Mouse (Mus musculus) CH12.LX (cell line): ENCODE measurements around the gene Ppp2r5d. TPM values are rescaled to one million over a fixed set of nuclear protein-coding genes. Genes with fewer than 3 reads are reported as not detected.
A peak's percentile ranks its signal among the peaks of the same experiment; 100 is the strongest.

Source experiments
- DNase-seq: peaks from one replicate; pipeline ENCODE4 v3.0.0-alpha.2; 2013; ENCODE audit errors: extremely low read depth
- H3K27ac ChIP-seq: 2 replicates; pipeline ENCODE4 v1.5.1; 2012; ENCODE audit warnings: low read depth, mild to moderate bottlenecking, control low read depth, moderate library complexity; ENCODE audit not compliant: insufficient read depth
- H3K27me3 ChIP-seq: replicated peaks from 2 replicates; pipeline ENCODE3; 2012; ENCODE audit warnings: inconsistent platforms
- H3K36me3 ChIP-seq, 2 experiments: replicated peaks in 1 of 2; 2 replicates each; pipeline versions ENCODE3 to v1.6.1; 2012; ENCODE audit warnings: inconsistent platforms in 1 of 2, low read length in 1 of 2, mild to moderate bottlenecking in 1 of 2, mixed read lengths in 1 of 2, moderate library complexity in 1 of 2; ENCODE audit not compliant: control insufficient read depth in 1 of 2, insufficient read depth in 1 of 2
- H3K4me1 ChIP-seq, 2 experiments: 2 replicates each; pipeline ENCODE4 v1.6.1; 2012; ENCODE audit warnings: inconsistent platforms in 1 of 2, moderate library complexity in 1 of 2; ENCODE audit not compliant: insufficient read depth in 2 of 2, control insufficient read depth in 1 of 2
- H3K4me2 ChIP-seq: 2 replicates; pipeline ENCODE4 v1.6.1; 2012; ENCODE audit warnings: low read depth, mild to moderate bottlenecking, control low read depth; ENCODE audit not compliant: poor library complexity, insufficient read depth, severe bottlenecking
- H3K4me3 ChIP-seq, 3 experiments: fragments of 150-350 bp in 1 of 3; sonication (generic) in 1 of 3; replicated peaks in 1 of 3; 2 replicates each; pipeline versions ENCODE3 to v1.5.1; 2011 to 2012; ENCODE audit warnings: low read depth in 2 of 3, low read length in 2 of 3, mild to moderate bottlenecking in 2 of 3, moderate library complexity in 2 of 3, control low read depth in 1 of 3, improper control_type of control experiment in 1 of 3, inconsistent platforms in 1 of 3, mixed read lengths in 1 of 3; ENCODE audit not compliant: poor library complexity in 1 of 3
- H3K79me2 ChIP-seq: replicated peaks from 2 replicates; pipeline ENCODE4 v1.6.1; 2012; ENCODE audit warnings: mild to moderate bottlenecking, moderate library complexity; ENCODE audit not compliant: control insufficient read depth, poor library complexity, insufficient read depth, severe bottlenecking; ENCODE audit errors: extremely low read depth
- H3K9ac ChIP-seq: 2 replicates; pipeline ENCODE4 v1.6.1; 2012; ENCODE audit warnings: low read depth, mild to moderate bottlenecking, control low read depth, moderate library complexity; ENCODE audit not compliant: insufficient read depth
- H3K9me3 ChIP-seq: replicated peaks from 2 replicates; pipeline ENCODE3; 2012; ENCODE audit warnings: low read length, inconsistent platforms, mixed read lengths
- CHD2 ChIP-seq: IDR thresholded peaks from 2 replicates; pipeline ENCODE4 v1.6.1; 2011; ENCODE audit warnings: low read length, improper control_type of control experiment
- CTCF ChIP-seq, 2 experiments: IDR thresholded peaks in 1 of 2; conservative IDR thresholded peaks in 1 of 2; 2 replicates each; pipeline ENCODE4 v1.5.1; 2011 to 2012; ENCODE audit warnings: low read depth in 2 of 2, low read length in 2 of 2, improper control_type of control experiment in 1 of 2, inconsistent platforms in 1 of 2, mild to moderate bottlenecking in 1 of 2, moderate library complexity in 1 of 2
- EP300 ChIP-seq: IDR thresholded peaks from 2 replicates; pipeline ENCODE4 v1.6.1; 2011; ENCODE audit warnings: low read length, improper control_type of control experiment
- ETS1 ChIP-seq: conservative IDR thresholded peaks from 2 replicates; pipeline ENCODE4 v1.6.1; 2012; ENCODE audit warnings: low read depth, mild to moderate bottlenecking, inconsistent platforms, low read length, improper control_type of control experiment, moderate library complexity
- HCFC1 ChIP-seq: IDR thresholded peaks from 2 replicates; pipeline ENCODE4 v1.6.1; 2012; ENCODE audit warnings: low read depth, mild to moderate bottlenecking, inconsistent platforms, low read length, improper control_type of control experiment
- IRF4 ChIP-seq: IDR thresholded peaks from 2 replicates; pipeline ENCODE4 v1.6.1; 2014; ENCODE audit warnings: low read depth, mild to moderate bottlenecking, inconsistent platforms, low read length, improper control_type of control experiment
- JUND ChIP-seq: conservative IDR thresholded peaks from 2 replicates; pipeline ENCODE4 v1.6.1; 2011; ENCODE audit warnings: low read depth, low read length, improper control_type of control experiment
- MAX ChIP-seq: IDR thresholded peaks from 2 replicates; pipeline ENCODE4 v1.6.1; 2011; ENCODE audit warnings: low read length, improper control_type of control experiment
- MAZ ChIP-seq: IDR thresholded peaks from 2 replicates; pipeline ENCODE4 v1.6.1; 2012; ENCODE audit warnings: low read depth, mild to moderate bottlenecking, inconsistent platforms, low read length, improper control_type of control experiment, moderate library complexity
- MEF2A ChIP-seq: IDR thresholded peaks from 2 replicates; pipeline ENCODE4 v1.6.1; 2014; ENCODE audit warnings: low read depth, mild to moderate bottlenecking, inconsistent platforms, low read length, improper control_type of control experiment, borderline replicate concordance
- MYC ChIP-seq: IDR thresholded peaks from 2 replicates; pipeline ENCODE4 v1.6.1; 2011; ENCODE audit warnings: low read depth, mild to moderate bottlenecking, improper control_type of control experiment, low read length
- NELFE ChIP-seq: IDR thresholded peaks from 2 replicates; pipeline ENCODE4 v1.6.1; 2011; ENCODE audit warnings: low read depth, low read length, improper control_type of control experiment
- NRF1 ChIP-seq: IDR thresholded peaks from 2 replicates; pipeline ENCODE4 v1.6.1; 2014; ENCODE audit warnings: low read depth, mild to moderate bottlenecking, inconsistent platforms, low read length, improper control_type of control experiment, moderate library complexity
- PAX5 ChIP-seq: IDR thresholded peaks from 2 replicates; pipeline ENCODE4 v1.6.1; 2012; ENCODE audit warnings: low read length, inconsistent platforms, mixed read lengths
- POLR2AphosphoS2 ChIP-seq: IDR thresholded peaks from 2 replicates; pipeline ENCODE4 v1.6.1; 2011; ENCODE audit warnings: low read depth, low read length, improper control_type of control experiment
- RCOR1 ChIP-seq: conservative IDR thresholded peaks from 2 replicates; pipeline ENCODE4 v1.6.1; 2012; ENCODE audit warnings: low read depth, mild to moderate bottlenecking, inconsistent platforms, low read length, improper control_type of control experiment
- TBP ChIP-seq: conservative IDR thresholded peaks from 2 replicates; pipeline ENCODE4 v1.6.1; 2011; ENCODE audit warnings: low read depth, low read length, improper control_type of control experiment
- USF1 ChIP-seq: IDR thresholded peaks from 2 replicates; pipeline ENCODE4 v1.6.1; 2014; ENCODE audit warnings: low read depth, mild to moderate bottlenecking, inconsistent platforms, low read length, improper control_type of control experiment
- USF2 ChIP-seq: conservative IDR thresholded peaks from 2 replicates; pipeline ENCODE4 v1.6.1; 2011; ENCODE audit warnings: low read depth, low read length, improper control_type of control experiment
- ZC3H11A ChIP-seq: IDR thresholded peaks from 2 replicates; pipeline ENCODE4 v1.6.1; 2012; ENCODE audit warnings: low read depth, mild to moderate bottlenecking, inconsistent platforms, low read length, improper control_type of control experiment
- ZKSCAN1 ChIP-seq: IDR thresholded peaks from 2 replicates; pipeline ENCODE4 v1.6.1; 2012; ENCODE audit warnings: low read depth, inconsistent platforms, low read length, improper control_type of control experiment, borderline replicate concordance
- ZNF384 ChIP-seq: IDR thresholded peaks from 2 replicates; pipeline ENCODE4 v1.6.1; 2012; ENCODE audit warnings: low read depth, low read length, improper control_type of control experiment, inconsistent platforms
- dilution Hi-C: fragments of 300-500 bp; cut with MboI; formaldehyde crosslinking; loops from 2 replicates; pipeline ENCODE4 v1.14.3; 2020; ENCODE audit warnings: low sequenced_read_pairs; ENCODE audit not compliant: extremely low pct_unique_long_range_greater_than_20kb, extremely low pct_ligation_motif_present
- in situ Hi-C: fragments of 300-500 bp; cut with MboI; formaldehyde crosslinking; loops from 3 replicates; pipeline ENCODE4 v1.14.3; 2019; ENCODE audit warnings: low sequenced_read_pairs, low pct_ligation_motif_present, low pct_unique_long_range_greater_than_20kb, mixed read lengths
- polyA plus RNA-seq: library from polyadenylated mRNA; unstranded; fragments of >175 nt; gene quantifications from 2 replicates; pipeline ENCODE4 v1.2.1, GENCODE M21; 2012; ENCODE audit warnings: low read depth; ENCODE audit not compliant: insufficient read length
- total RNA-seq, 2 experiments: library from RNA; depleted of rRNA; stranded (reverse); fragments of 300-350 nt in 1 of 2; fragments of >200 nt in 1 of 2; gene quantifications; 2 replicates each; pipeline ENCODE4 v1.2.3; 2012 to 2014

Ppp2r5d gene
- total and polyA plus RNA-seq, 3 experiments, result 56.2 to 75.4 (median 57.7) TPM

DNA sequence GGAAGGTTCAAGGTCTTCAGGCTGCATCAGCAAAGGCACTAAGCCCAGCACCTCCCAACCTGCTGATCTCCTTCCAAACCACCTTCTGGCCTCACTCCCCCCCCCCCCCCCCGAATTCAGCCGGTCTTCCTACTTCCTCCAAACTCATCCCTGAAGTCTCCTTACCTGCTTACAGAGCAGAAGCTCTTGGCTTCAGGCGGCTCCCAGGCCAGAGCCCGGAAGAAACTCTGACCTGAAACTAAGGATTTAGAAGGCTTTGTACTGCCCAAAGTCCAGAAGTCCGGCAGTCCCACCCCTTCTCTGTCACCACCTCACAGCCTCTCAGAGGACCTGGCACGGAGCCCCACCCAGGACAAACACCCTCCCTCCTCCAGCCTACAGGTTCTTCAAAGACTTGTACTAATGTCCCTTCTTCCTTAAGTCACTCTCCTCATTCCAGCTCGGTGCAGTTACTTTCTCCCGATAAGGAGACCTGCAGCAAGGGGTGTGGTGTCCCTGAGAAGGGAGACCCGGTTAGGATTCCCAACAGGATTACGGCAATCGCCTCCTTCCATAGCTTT, 59.9 kb downstream of the Ppp2r5d start:
- peaks cover 5 to 44% of the 10 kb centered on the region in 2 experiments; a peak in 3 of 4 replicates for H3K4me1 ChIP-seq
- H3K9me3 ChIP-seq, result no peaks in the 10 kb centered on the region
- no peak overlapping the region for H3K27ac ChIP-seq
- no peak for DNase-seq
- in situ Hi-C loops (no loop called here), dilution Hi-C loops (no loop called here)
- H3K9ac ChIP-seq, result peak overlapping the region; percentile 91
- no peaks in the 10 kb centered on the region for H3K27me3 ChIP-seq
- H3K79me2 ChIP-seq, result peaks cover 9% of the 10 kb centered on the region
- peaks cover 14 to 43% of the 10 kb centered on the region in 2 experiments for H3K36me3 ChIP-seq
- peak overlapping the region; percentile 99 for H3K4me2 ChIP-seq
- H3K4me3 ChIP-seq, result peak overlapping the region; percentile 75 to 92 (median 83)
- TF ChIP-seq MEF2A (no peak), JUND (no peak), PAX5 (no peak), USF1 (no peak), POLR2AphosphoS2 (no peak), NRF1 (no peak), MAX (no peak), MAZ (no peak), EP300 (no peak), NELFE (no peak), ZKSCAN1 (no peak), ZC3H11A (no peak), HCFC1 (no peak), MYC (no peak), TBP (no peak), CHD2 (no peak), IRF4 (no peak), ZNF384 (no peak), ETS1 (no peak), RCOR1 (no peak)

- peaks cover 9% of the 10 kb centered on the region for H3K79me2 ChIP-seq
- no peaks in the 10 kb centered on the region for H3K9me3 ChIP-seq
- H3K27me3 ChIP-seq, result no peaks in the 10 kb centered on the region
- no peak for DNase-seq
- peak overlapping the region; percentile 99; the same call in 1 of the 2 replicates for H3K4me2 ChIP-seq
- peaks cover 5 to 37% of the 10 kb centered on the region in 2 experiments; a peak in 3 of 4 replicates for H3K4me1 ChIP-seq
- peak overlapping the region; percentile 91; the same call in 1 of the 2 replicates for H3K9ac ChIP-seq
- H3K36me3 ChIP-seq, result peaks cover 11 to 44% of the 10 kb centered on the region in 2 experiments
- H3K4me3 ChIP-seq, result no peak overlapping the region
- in situ Hi-C loops, result no loop called here
- no peak overlapping the region for H3K27ac ChIP-seq
- dilution Hi-C loops, result no loop called here
- no peak for TF ChIP-seq CTCF (conservative IDR thresholded peaks at IDR 0.05 in 1 of 2, IDR thresholded peaks at IDR 0.05 in 1 of 2; ENCODE audit: low read depth in 2 of 2, low read length in 2 of 2)
- no peak for TF ChIP-seq USF2
Measured at GRCm38 (mm10) chr17:46644152-46644805, 60.6 kb downstream of the Ppp2r5d start.
